Mouse (Mus musculus) frontal cortex, postnatal 10 days (tissue): ENCODE results near the gene Fam207a.

ENCODE experiments used
- DNase-seq, 2 experiments: peaks; one replicate each; pipeline ENCODE4 v3.0.0; 2022; ENCODE audit warnings: low spot score in 2 of 2, mixed read lengths in 1 of 2

Fam207a gene

DNA sequence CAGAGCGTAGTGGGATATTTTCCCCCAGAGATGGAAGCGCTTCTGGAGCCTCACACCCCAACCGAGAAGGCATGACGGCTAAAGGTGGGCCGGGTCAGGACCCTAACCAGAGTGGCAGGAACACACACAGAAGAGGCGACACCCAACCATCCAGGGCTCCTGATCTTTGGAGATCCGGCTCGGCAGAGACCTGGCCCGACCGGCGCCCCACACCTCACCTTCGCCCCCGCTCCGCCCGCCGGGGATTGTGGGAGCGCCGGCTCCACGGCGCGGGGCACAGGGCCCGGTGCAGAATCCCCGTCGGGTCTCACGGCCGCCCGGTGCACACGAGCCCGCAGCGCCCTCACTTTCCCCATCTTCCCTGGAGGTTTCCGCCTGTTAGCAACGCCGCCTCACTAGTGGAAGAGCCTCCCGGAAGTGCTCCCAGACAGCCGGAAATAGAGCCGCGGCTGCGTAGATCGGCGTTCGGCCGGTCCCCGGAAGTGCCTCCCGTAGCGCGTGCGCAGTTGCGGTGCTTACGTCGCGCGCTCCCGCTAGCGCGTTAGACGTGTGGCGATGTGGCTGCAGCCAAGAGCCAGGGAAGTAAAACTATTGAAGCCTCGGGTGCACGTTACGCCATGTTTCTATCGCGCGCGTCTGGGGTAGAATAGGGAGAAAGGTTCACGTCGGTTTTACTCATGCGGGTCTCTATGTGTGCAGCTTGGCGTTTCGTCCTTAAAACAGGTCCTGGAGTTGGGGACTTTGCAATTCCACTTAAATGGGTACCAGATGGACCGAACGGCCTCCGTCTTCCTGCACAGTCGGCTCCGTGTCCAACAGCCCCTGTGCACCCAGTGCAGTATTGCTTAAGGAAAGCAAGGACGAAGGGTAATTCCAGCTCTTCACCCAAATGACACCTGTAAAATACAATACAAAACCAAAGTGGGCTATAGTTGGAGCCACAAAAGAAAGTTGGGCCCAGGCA lies at the start of gene Fam207a:
TSS of gene Fam207a (minus strand) at position 401 of the 964 bp plus-strand sequence.
- DNase-seq: peak; percentile 86 to 93

DNA sequence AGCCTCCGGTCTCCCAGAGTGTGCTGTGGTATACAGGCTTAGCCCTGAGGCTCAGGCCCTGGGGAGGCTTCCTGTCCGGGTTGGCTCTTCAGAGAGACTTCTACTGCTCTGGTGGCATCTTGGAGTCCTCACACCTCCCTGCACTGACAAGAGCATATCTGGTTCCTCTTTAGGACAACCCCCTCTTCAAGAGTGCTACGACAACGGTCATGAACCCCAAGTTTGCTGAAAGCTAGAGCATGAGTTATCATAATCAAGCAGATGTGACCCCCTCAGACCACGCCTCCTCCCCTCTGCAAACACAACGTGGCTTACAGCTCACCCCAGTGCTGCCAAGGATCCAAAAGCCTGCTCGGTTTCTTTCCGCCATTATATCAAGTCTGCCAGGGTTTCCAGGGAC lies 49.4 kb upstream of the Fam207a start:
- no peak for DNase-seq

DNA sequence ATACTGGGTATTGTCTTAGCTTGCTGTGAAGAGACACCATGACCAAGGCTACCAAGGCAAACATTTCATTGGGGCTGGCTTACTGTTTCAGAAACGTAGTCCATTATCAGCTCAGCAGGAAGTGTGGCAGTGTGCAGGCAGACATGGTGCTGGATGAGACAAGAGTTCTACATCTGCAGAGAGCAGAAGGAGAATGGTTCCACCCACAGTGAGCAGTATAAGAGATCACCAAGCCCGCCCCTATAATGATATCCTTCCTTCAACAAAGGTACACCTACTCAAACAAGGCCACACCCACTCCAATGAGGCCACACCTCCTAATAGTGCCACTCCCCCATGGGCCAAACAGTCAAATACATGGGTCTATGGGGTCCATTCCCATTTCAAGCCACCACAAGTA lies 45.9 kb upstream of the Fam207a start:
- DNase-seq: no peak

DNA sequence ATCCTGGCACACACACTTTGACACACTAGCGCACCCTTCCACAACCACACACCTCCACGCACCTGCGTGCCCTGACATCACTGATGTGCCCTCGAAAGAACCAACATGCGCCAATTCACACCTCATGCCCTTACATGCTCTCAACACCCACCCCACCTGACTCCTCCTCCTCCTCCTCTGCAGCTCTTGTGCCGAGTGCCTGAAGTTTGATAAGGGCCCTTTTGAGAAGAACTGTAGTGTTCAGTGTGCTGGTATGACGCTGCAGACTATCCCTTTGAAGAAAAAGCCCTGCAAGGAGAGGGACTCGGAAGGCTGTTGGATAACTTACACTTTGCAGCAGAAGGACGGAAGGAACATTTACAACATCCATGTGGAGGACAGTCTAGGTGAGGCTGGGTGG lies 45.2 kb upstream of the Fam207a start:
- no peak for DNase-seq

DNA sequence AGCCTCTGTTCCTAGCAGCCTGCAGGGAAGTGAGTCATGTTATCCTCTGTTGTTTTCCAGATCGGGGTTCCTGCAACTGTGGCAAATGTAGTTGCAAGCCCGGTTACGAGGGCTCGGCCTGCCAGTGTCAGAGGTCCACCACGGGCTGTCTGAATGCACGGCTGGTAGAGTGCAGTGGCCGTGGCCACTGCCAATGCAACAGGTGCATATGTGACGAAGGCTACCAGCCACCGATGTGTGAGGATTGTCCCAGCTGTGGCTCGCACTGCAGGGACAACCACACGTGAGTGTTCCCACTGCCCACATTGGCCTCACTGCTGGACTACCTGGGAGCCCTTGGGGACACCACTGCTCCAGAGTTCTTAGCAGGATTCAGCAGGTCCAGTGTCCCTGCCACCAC lies 44.5 kb upstream of the Fam207a start:
- DNase-seq: no peak

DNA sequence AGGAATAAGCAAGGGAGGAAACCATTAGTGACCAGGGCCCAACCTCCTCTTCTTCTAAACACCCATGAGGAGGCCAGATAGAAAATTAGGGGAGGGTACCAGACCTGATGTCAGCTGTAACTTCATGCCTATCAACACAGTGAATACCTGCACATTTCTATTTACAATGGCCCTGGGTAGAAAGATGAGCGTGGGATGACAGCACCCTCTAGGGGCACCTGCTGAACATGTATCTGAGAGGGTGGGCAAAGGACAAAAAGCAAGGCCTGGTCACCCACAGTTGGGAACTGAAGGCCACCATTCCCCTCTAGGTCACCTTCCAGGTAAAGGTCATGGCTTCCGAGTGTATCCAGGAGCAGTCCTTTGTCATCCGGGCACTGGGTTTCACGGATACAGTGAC lies 42.1 kb upstream of the Fam207a start:
- no peak for DNase-seq

DNA sequence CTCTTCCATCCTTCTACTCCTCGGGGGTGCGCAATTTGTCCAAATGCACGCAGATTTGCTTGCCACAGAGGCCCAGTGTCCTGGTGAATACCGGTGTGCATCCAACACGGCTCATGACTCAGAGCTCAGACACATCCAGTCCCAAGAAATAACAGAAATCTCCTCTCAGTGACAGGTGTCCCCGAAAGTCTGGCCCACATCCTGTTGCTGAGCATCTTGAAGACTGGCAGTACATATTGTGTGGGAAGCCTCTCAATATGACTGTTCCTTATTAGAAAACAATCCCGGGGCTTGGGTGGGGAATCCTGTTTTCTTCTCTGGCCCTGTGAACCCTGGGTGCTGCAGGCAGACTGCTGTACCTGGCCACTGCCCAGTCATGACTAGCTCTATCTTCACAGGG lies 41.0 kb upstream of the Fam207a start:
- DNase-seq: no peak

DNA sequence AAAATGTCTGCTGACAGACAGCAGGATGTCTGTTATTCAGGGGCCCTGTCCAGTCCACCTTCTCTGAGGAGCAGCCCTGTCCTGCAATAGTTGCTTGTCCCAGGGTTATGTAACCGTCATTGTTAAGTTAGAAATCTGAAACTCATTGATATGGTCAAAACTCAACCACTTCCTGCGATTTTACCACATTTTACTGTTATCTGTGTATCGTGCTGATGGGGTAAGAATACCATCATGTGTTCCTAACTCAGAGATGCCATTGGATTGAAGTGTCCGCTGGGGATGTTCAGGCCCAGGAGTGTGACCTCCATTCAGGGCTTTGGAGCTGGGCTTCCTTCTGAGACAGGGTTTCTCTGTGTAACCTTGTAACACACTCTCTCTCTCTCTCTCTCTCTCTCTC lies 39.3 kb upstream of the Fam207a start:
- DNase-seq: no peak

DNA sequence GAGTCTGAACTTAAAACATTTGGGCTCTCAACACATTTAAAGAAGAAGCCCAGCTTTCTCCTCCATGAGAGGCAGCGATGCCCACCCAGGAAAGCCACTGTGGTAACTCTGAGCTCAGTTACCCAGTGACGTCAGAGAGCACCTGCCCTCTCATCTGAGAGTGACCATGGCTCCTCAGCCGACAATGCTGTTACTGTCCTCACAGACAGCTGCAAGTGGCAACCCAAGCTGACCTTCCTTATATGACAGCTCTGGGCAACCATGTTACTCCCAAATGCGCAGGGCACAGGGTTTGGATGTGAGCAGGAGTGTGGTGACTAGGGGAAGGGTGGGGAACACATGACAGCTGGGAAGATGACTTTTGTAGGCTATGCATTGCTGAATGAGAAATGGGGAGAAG lies 37.7 kb upstream of the Fam207a start:
- no peak for DNase-seq

DNA sequence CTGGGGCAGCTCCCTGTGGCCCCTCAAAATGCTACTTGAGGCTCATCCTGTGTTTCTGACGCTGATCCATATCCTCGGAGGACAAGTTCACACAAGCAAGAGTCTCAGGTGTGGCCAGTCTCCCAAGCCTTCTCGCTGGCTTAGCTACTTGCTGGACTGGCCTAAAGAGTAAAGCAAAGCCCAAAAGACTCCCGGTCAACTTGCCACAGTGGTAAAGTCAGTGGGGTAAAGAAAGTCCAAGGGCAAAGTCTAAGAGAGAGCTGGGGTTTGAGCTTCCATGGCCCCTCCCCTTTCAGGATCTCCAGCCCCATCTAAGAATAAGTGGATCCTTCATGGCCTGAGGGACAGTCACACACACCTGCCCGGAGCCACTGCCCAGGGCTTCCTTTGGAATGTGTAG lies 36.6 kb upstream of the Fam207a start:
- DNase-seq: no peak

DNA sequence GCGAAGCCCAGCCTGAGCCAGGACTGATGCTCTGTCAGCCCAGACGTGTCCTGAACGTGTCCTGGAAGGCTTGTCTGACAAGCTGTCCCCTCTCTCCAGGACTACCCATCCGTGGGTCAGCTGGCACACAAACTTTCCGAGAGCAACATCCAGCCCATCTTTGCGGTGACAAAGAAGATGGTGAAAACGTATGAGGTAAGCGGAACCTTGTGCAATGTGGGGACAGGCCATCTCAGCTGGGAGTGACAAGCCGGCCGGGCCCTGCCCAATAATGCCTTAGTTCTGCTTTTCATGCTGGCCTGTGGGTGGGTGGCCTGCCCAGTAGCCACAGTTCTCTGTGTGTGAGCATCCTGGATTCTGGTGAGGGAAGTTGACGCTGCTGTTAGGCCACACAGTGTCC lies 35.3 kb upstream of the Fam207a start:
- DNase-seq: peak in 1 of 2 experiments; percentile 23

DNA sequence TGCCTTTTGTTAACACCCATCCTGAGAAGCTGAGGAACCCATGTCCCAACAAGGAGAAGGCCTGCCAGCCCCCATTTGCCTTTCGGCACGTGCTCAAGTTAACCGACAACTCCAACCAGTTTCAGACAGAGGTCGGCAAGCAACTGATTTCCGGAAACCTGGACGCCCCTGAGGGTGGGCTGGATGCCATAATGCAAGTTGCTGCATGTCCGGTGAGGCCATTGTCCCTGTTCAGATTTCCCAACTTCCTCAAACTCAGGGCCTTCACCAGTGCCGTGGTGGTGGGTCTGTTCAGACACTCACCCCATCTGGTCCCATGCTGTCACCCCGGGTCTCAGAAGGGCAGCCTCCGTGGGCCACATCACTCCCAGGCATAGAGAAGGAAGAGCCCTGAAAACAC lies 33.0 kb upstream of the Fam207a start:
- DNase-seq: no peak

DNA sequence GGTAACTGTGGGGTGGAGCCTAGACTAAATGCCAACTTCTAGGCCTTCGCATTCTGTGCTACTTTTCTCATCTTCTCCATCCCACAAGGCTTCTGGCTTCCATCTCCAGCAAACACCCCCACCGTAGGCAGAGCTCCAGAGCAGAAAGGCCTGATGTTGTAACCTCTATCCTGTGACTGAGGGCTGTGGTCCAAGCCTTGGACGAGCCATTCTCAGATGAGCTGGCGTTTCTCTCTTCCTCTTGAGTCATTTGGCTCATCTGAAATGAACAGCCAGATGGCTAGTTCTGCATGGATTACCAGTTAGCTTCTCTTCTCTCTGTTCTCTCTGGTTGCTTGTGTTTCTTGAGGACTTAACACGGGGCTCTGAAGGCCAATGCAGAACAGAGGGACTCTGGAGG lies 29.3 kb upstream of the Fam207a start:
- no peak for DNase-seq

DNA sequence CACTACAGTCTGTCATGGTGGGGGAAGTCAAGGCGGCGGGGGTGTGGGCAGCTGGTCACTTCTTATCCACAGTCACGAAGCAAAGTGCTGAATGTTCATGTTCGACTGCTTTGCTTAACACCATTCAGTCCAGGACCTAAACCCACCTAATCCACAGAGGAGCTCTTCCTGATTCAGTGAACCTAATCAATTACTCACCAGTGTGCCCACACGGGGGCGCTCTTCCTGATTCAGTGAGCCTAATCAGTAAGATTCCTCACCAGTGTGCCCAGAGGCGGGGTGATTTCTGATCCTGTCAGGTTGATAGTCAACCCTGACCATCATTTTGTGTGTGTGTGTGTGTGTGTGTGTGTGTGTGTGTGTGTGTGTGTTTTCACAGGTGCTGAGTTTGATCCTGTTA lies 27.6 kb upstream of the Fam207a start:
- no peak for DNase-seq

DNA sequence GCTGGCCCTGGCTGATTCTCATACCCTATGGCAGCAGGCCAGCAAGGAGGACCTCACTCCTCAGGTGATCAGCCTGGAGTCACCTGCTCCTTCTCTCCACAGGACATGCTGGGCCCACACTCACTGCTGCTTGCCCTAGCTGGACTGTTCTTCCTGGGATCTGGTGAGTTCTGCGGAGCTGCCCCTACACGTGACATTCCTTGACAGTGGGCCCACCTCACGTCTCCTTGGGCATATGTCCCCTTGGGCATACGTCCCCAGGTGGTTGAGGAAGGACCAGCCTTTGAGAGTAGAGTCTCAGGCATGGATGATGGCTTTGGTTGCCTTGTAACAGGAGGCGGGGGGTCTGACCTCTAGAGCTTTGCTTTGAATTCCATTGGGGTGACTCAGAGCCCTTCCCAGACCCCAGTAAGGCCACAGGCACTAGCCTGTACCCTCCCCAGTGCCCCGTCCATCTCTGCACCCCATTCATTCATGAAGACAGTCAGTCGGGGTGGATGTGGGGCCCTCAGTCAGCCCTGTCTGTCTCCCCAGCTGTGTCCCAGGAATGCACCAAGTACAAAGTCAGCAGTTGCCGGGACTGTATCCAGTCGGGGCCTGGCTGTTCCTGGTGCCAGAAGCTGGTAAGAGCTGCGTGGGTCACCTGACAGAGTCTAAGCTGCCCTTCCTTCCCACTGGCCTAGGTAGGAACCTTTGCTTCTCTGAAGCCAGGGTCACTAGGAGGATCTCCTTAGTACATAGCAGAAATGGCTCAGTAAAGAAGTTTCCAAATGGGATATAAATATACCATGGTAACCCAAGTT lies 26.5 kb upstream of the Fam207a start:
- no peak for DNase-seq

DNA sequence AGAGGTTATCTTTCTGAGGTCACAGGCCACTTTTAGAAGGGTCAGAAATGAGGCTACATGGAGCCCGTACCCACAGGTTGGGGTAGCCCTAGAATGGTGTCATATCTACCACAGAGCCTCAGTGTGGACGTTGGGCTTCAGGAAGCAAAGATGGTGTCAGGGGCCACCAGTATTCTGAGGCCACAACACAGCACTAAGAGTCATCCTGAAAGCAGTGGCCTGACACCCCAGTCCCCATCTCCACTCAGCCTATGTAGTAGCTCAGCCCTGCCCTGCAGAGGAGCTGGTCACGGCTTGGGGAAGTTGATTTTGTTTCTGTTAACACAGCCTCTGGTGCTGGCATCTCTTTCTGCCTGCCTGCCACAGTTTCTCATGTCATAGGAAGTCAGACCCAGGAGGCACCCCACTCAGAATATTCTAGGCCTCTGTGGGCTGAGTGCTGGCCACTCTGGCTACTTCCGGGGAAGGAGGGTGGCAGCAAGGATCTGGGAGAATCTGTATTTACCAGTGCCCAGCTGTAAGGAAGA lies 25.1 kb upstream of the Fam207a start:
- no peak for DNase-seq

DNA sequence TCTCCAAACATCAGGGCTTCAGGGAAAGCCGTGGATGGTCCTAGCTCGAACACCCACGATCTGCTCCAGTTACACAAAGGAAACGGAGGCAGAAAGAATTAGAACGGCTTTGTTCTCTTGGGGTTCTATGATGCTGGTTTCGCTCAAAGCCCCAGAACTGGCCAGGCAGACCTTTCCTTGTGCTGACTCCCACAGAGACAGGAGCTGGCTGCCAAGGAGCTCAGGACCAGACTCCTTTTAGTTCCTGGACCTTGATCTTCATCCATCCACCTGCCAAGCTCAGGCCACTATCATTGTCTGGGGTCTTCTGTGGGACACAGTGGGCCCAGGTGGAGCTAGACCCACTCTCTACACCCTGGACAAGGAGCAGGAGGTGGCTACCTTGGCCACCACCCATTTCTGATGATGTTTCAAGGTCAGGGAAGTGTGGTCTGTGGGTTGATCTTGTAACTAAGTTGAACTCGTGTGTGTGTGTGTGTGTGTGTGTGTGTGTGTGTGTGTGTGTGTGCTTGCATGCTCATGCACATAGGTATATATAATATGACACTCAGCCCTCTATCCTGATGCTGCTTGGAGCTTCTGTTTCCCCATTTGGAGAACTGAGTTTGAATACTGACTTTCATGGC lies 23.8 kb upstream of the Fam207a start:
- no peak for DNase-seq

DNA sequence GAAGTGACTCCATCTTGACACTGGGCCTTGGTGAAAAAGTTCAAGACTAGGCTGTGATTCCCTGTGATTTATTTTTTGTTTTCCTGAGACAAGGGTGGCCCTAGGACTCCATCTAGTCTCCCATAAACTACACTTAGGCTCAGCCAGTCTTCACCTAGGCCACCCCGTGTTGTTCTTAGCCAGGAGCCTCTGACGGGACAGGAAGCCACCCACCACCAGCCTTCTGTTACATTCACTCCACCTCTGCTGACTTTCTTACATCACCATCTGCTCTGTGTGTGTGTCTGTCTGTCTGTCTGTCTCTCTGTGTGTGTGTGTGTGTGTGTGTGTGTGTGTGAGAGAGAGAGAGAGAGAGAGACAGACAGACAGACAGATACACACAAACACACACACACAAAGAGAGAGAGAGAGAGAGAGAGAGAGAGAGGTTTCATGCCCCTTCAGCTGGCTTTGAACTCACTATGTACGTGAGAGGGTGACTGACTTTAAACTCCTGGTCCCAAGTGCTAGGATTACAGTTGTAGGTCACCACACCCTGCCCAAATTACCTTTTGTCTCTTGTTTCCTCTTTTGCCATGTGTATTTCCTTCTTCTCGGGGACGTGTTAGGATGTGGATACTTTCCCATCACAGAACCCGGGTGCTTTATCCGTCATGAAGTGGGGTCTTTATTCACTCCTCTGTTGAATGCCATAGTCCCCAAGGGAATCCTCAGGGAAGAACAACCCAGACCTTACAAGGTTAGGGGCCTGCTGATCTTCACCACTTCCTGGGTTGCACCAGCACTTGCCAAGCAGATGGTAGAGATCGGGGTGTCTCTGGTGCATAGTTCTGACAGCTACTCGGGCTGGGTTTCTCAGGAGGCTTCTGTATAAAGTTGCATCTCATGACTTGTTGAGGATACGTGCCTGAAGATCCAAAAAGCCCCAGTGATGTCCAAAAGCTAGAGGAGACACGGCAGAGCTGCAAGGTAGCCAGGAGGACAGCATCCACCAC lies 21.9 kb upstream of the Fam207a start:
- no peak for DNase-seq

DNA sequence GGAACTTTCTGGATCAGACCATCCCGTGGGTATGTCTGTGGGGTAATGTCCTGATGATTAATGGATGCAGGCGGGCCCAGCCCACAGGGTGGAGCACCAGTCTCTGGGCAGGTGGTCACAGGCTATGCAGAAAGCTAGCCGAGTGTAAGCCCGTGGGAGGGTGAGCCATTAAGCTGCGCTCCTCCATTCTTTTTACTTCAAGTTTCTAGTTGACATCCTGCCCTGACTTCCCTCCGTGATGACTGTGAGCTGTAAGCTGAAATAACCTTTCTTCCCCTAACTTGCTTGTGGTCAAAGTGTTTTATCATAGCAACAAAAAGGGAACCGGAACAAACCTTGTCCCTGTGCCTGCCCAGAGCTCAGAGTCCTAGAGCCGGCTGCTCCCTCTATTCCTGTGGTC lies 21.1 kb upstream of the Fam207a start:
- no peak for DNase-seq

DNA sequence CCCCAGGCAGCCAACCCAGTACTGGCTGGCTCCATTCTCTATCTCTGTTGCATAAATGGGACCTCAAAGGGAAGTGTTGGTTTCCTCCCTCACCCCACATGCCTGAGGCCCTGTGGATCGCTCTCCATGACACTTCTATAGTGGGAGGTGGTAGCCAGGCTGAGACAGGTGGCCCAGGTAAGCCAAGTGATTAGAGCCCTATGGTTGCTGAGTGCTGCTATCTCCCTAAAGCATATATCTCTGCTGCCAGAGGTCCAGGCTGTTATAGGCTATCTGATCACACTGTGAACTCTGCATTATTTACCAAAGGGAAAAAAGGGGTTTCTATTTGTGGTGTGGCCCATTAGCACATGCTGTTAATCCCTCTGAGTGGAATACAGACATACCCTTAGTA lies 16.4 kb upstream of the Fam207a start:
- no peak for DNase-seq
